Mouse (Mus musculus) left cerebral cortex, postnatal 25 days (tissue): Measurements from ENCODE around the gene Lax1. TPM values are rescaled to one million over a fixed set of nuclear protein-coding genes. Genes with fewer than 3 reads are reported as not detected.
"Not testable (repeated sequence)": the region's sequence is repeated elsewhere in the genome, so short reads cannot be mapped to it uniquely, and the experiment has no call there.

ENCODE experiments used
- DNase-seq, 2 experiments: peaks; one replicate each; pipeline ENCODE4 v3.0.0; 2022; ENCODE audit warnings: low spot score in 2 of 2, mixed read lengths in 1 of 2
- intact Hi-C: fragments of 180-260 bp; cut with DNase I; formaldehyde crosslinking; loops from one replicate; pipeline ENCODE4 v1.15.1; 2025
- total RNA-seq, 2 experiments: library from RNA; stranded (reverse); gene quantifications; 2 replicates each; pipeline ENCODE4 v1.2.3; 2021

The Lax1 gene
- under 1 TPM; 0.16 to 0.41 TPM for total RNA-seq

- intact Hi-C loops: no loop called here
These were observed at the start of gene Lax1 for GRCm38 (mm10) chr1:133689897-133690296. Gene Lax1, minus strand, starts transcription at chr1:133690108.

GRCm38 (mm10) chr1:133736664-133737063 lies 46.8 kb upstream of the Lax1 start:
- intact Hi-C loops: loop anchor here (1.0 to 5.0 kb wide), 4 partner anchors 106 to 312 kb away; no protein-coding TSS in a partner anchor
- DNase-seq: peak in 1 of 2 experiments; percentile 36

More at GRCm38 (mm10) chr1:133689897-133690296, at the start of gene Lax1:
- no peak for DNase-seq

DNA sequence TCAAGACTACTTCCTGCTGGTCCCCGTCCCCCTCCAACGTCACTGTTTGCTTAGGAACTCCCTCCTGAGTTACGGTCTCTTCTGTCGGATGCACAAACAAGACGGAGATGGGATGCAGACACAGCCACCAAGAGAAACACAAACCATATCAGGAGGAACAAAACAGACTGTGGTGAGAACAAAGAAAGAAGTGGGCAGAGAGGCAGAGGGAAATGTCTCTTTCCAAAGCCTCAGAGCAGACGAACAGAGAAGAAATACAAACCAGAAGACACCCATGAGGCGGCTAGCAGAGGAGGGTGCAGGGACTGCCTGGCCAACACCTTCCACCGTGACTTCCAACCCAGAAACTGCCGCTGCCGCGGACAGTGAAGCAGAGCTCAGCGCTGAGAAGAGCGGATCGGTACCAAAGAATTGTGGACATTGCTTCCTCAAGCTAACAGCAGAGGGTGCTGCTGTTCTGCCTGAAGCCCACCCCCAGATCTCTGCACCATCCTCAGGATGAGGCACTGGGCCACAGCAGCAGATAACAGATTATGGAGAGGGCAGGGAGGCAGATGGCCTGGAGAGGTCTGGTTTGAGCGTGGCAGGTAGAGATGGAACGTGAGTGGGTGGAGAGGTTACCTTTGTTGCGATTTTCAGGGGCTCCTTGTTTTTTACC lies 46.2 kb upstream of the Lax1 start:
- intact Hi-C loops: loop anchor here (1.0 to 5.0 kb wide), 4 partner anchors 106 to 312 kb away; no protein-coding TSS in a partner anchor
- DNase-seq: peak; percentile 81 to 83

DNA sequence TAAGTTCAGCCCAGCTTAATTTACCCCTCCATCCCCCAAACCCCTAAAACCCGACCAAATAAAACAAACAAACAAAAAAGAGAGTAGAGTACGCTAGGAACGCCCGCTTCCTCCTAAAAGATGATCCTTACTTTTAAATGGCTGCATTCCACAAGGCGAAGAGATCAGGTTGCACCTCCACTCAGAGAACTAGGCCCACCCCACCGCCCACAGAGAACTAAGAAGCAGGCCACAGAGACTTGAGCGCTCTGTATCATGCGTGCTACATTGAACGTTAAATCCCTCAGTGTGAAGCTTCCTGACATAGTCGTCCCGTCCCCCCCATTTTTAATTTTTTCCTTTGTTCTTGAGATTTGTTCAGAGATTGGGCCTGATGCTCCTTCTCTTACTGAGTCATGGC lies 42.9 kb upstream of the Lax1 start:
- intact Hi-C loops: no loop called here
- no peak for DNase-seq

DNA sequence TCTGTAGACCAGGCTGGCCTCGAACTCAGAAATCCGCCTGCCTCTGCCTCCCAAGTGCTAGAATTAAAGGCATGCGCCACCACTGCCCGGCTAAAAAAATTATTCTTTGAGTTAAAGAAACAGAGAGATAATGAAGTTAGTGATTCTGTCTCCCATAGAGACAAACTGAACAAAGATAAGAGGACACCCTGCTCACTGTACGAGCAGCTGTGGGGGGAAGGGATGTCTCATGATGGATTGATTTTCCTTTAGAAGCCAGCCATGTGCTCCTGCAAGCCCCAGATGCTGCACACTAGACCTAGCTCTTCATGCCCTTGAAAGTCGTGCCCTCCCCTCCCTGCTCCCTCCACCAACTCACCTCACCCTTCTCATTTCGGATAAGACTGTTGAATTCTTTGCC lies 38.4 kb upstream of the Lax1 start:
- intact Hi-C loops: no loop called here
- DNase-seq: no peak

DNA sequence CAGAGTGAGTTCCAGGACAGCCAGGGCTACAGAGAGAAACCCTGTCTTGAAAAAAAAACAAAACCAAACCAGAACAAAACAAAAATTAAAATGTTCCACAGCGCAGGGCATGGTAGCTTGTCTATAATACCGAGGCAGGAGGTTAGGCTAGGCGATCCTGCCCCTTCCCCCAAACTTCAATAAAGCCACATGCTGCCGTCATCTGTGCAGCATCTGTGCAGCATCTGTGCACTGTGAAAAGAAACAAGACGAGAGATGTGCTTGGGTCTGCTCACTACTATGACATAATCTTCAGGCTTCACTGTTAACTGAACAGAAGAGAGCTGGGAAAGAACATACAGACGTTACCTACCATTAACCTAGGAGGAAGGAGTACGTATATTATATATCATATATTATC lies 30.4 kb upstream of the Lax1 start:
- no peak for DNase-seq
- intact Hi-C loops: no loop called here

DNA sequence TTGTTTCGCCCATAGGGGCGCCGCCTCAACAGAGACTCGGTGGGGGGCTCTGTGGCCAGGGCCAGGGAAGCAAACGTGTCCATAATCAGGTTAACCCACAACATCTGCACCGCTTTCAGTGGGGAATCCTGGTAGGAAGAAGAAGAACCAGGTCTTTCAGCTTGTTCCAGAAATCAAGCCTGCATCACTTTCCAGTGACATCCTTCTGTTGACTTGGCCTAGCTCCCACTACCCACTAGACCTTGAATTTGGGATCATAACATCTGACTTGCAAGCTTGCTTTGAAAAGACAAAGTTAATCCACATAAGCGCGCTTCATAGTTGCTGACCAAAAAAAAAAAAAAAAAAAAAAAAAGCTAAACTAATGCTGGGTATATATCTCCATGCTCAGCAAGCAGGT lies 28.9 kb upstream of the Lax1 start:
- intact Hi-C loops: loop anchor here (5.0 kb wide), 1 partner anchor 389 kb away; no protein-coding TSS in a partner anchor

DNA sequence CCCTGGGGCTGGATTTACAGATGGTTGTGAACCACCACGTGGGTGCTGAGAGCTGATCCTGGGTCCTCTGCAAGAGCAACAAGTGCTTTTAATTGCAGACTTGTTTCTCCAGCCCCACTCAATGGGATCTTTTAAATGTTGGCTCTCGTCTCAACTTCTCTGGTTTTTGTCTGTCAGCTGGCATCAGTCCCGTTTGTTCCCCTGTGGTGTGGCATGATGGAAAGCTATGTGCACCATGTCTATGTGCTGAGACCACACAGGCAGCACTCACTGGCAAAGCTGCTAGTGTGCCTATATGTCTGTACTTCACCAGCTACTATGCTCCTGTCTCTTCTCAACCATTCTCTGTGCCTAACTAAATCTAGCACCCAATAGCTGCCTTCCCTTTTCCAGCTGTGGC lies 28.4 kb upstream of the Lax1 start:
- intact Hi-C loops: loop anchor here (5.0 kb wide), 1 partner anchor 389 kb away; no protein-coding TSS in a partner anchor
- no peak for DNase-seq

More for the DNA sequence above, 28.9 kb upstream of the Lax1 start:
- no peak for DNase-seq

DNA sequence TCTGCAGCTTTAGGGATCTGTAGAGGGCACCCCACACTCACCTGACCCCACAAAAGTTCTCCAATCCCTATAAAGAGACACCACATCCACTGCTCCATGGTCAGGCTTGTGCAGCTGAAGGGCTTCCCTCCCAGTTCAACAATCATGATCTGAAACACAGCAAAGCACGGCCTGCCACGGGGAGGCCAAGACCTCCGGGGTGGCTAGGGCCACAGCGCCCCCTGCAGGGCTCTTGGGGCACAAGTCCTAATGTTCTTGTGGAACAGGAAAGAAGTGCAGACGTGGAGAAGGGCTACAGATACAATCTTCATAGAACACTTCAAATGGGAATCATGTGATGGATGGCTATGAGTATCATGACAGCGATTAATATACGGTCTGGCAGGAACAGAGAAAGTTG lies 26.6 kb upstream of the Lax1 start:
- intact Hi-C loops: loop anchor here (5.0 kb wide), 1 partner anchor 391 kb away; no protein-coding TSS in a partner anchor
- no peak for DNase-seq

DNA sequence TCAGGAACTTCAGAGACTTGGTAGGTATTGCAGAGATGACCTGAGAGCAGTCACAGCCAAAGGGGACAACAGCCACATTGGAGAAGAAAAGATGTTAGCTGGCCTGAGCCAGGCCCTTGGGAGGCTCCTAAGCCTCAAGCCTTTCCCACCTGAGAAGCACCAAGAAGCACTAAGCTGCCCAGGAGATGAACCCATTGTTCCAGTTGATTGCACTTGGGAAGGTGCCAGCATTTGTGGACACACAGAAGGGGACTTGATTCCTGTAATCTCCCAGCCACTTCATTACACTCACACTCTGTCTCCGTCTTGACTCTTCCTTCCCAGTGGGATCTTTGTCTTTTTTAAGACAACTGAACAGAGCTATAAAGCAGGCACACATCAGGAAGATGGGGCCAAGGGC lies 25.3 kb upstream of the Lax1 start:
- intact Hi-C loops: loop anchor here (5.0 kb wide), 1 partner anchor 392 kb away; no protein-coding TSS in a partner anchor
- DNase-seq: no peak

GRCm38 (mm10) chr1:133713009-133713370 lies 23.1 kb upstream of the Lax1 start:
- intact Hi-C loops: no loop called here
- no peak for DNase-seq

- intact Hi-C loops: no loop called here
These were observed 22.5 kb upstream of the Lax1 start for GRCm38 (mm10) chr1:133712288-133713008.

DNA sequence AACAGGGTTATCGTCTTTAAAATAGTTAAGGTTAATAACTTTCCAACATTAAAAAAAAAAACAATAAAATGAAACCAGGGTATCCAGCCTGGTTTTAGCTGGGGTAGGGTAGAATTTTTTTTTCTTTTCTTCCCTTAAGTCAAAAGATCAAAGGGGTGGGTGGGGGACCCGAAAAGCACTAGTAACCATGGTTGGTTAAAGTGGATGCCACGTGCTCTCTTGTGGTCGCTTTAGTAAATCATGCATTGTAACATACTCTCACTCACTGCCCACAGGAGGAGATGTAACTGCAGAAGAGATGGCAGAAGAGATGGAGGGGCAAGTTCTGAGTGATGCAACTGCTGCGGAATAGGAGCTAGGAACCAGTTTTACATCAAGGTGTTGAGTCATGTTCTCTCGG lies 21.5 kb upstream of the Lax1 start:
- intact Hi-C loops: no loop called here
- DNase-seq: no peak

More at GRCm38 (mm10) chr1:133712288-133713008, 22.5 kb upstream of the Lax1 start:
- DNase-seq: peak; percentile 15 to 43

- intact Hi-C loops: no loop called here
- no peak for DNase-seq
These were observed 21.0 kb upstream of the Lax1 start for GRCm38 (mm10) chr1:133710895-133711294.

DNA sequence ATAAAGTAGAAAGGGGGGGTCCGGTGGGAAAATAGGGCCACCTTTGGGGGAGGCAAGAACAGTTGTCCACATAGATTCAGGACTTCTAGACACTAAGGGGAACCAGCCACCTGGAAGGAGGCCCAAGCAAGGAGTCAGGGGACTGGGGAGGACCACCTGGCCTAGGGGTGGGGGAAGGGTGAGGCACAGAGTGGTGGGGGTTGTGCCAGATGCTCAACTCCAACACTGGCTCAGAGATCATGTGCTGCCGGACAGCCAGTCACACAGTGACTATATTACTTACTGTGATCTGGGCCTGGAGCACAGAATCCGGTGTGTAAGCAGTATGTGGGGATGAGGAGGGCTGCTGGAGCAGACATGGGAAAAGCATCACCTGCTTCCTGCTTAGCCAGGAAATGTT lies 19.4 kb upstream of the Lax1 start:
- no peak for DNase-seq
- intact Hi-C loops: no loop called here

- DNase-seq: peak in 1 of 2 experiments; percentile 31
- intact Hi-C loops: not testable (repeated sequence)
These were observed 11.9 kb upstream of the Lax1 start for GRCm38 (mm10) chr1:133701824-133702223.

DNA sequence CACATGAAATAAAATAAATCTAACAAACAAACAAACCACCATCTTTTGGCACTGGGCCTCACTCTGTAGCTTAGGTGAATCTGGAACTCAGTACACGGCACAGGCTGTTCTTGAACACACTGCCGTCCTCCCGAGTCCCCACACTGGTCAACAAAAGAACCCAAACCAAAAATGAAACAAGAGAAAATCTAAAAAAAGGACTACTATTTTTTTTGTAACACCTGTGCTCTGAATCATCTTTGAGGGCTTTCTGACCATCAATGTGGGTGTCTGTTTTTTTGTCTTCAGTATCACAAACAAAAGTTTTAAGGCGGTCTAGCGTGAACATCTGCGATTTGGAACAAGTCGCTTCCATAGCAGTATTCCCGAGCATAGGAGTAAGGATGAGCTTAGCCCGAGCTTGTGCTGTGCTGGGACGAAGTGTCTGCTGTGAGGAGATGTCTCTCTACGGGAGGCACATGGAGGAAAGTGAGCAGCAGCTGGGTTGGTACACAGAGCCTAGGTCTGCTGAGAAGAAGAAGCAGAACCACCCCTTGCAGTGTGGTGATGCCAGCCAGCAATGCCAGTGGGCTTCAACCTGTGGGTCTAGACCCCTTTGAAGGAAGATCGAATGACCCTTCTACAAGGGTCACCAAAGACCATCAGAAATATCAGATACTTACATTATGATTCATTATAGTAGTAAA lies 8.2 kb upstream of the Lax1 start:
- intact Hi-C loops: no loop called here
- no peak for DNase-seq

DNA sequence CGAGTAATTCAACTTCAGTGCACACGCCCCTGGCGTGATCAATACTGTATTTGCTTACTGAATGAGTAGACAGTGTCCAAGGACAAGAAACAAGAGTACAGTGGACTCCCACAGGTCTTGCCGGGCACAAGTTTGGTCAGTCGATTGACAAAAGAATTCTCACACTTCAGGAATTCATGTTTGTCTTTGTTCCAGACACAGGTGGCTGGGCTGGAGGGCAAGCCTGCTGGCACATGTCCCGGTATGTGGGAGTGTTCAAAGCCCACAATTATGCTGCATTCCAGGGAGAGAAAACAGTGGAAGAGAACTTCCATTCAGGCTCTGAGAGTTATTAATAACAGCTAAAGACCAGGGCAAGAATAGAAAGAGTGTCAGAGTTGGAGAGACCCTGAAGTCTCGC lies 6.0 kb upstream of the Lax1 start:
- intact Hi-C loops: no loop called here
- peak in 1 of 2 experiments; percentile 14 for DNase-seq

GRCm38 (mm10) chr1:133694876-133695275 lies 5.0 kb upstream of the Lax1 start:
- intact Hi-C loops: no loop called here
- no peak for DNase-seq

GRCm38 (mm10) chr1:133694301-133694700 lies 4.4 kb upstream of the Lax1 start:
- DNase-seq: no peak
- intact Hi-C loops: no loop called here
